Mouse (Mus musculus) lung, postnatal 10 days (tissue): Measurements from ENCODE around the gene Dscam.

Experiments used
- DNase-seq: peaks from one replicate; pipeline ENCODE4 v3.0.0; 2021

The Dscam gene

GRCm38 (mm10) chr16:96756994-96757393, 413.6 kb downstream of the Dscam start:
- no peak for DNase-seq

DNA sequence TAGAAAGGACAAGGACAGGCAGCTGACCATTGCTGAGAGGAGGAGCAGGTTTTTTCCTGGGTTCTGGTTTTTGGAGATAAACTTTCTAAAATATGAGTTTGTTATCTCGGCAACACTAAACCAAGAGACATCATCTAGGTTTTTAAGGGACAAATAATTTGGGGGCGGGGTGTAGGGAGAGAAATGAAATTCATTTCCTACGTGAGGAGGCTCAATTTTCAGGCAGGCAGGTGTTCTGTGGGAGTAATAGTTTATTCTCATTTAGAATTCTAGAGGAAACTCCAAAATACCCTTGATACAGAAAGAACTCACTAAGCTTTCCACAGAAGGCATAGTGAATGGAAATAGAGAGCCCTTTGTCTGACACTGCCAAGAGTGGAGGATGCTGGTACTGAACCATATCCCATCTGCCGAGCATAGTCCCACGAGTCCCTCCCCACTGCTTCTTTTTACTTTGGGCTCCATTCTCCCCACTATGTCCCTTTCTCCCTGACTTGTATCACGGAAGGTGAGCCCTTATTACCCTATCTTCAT, 415.5 kb downstream of the Dscam start:
- DNase-seq, result no peak

GRCm38 (mm10) chr16:96754381-96754780, 416.2 kb downstream of the Dscam start:
- DNase-seq, result no peak

DNA sequence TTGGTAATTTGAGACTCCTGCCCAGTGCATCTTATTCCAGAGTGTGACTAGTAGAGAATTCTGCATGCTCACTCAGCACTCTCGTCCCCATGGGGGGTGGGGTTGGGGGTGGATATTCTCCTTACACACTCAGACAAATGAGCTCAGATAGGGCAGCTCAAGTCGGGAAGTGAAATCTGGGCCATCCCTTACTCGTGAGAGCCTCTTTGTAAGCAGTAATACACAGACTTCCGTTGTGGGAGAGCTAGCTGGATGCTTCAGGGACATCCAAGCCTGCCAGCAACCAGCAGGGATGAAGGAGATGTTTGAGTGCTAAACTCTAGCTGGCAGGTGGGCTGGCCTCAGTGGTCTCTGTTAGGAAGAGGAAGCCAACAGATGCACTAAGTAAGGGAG, 416.8 kb downstream of the Dscam start:
- no peak for DNase-seq

GRCm38 (mm10) chr16:96753164-96753780, 417.3 kb downstream of the Dscam start:
- DNase-seq, result no peak

DNA sequence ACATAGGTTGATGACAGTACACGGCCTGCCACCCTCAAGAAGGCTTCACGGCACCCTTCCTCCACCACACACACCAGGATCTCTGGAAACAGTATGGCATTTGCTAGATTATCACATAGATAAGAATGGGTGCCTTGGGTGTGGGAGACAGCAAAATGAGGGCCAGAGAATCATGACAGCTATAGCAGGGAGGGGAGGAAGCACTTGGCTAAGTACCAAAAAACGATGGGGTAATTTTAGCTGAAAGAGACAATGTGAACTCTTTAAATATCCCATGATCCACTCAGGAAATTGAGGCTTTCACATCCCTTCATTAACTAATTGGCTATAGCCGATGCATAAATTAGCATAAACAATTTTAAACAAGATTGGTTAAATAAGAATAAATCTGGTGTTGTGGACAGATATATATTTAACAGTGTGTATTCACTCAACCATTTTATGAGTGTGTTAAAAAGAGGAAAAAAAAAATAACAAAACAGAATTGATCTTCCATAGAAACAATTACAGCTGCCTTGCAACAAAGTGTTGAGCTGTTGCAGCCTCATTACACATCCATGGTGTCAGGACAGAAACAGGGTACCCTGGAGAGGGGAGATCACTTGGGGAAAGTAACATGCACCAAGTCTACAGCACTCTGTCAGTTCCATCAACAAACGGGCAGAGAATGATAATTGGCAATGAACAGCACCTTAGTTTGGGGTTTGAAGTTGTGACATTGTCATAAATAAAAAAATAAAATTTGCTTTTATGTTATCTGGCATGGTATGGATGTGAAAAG, 427.9 kb downstream of the Dscam start:
- no peak for DNase-seq

DNA sequence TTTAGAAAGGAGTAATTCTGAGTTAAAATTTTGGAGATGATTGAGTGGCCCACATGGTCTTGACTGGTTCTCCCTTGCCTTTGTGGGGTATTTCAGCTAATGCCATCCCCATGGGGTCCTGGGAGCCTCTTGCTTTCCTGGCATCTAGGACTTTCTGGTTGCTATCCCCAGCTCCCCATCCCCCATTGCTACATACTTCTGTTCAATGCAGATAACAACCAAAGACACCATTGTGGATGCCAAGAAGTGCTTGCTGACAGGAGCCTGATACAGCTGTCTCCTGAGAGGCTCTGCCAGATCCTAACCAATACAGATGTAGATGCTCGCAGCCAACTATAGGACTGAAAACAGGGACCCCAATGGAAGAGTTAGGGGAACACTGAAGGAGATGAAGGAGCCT, 429.2 kb downstream of the Dscam start:
- no peak for DNase-seq

DNA sequence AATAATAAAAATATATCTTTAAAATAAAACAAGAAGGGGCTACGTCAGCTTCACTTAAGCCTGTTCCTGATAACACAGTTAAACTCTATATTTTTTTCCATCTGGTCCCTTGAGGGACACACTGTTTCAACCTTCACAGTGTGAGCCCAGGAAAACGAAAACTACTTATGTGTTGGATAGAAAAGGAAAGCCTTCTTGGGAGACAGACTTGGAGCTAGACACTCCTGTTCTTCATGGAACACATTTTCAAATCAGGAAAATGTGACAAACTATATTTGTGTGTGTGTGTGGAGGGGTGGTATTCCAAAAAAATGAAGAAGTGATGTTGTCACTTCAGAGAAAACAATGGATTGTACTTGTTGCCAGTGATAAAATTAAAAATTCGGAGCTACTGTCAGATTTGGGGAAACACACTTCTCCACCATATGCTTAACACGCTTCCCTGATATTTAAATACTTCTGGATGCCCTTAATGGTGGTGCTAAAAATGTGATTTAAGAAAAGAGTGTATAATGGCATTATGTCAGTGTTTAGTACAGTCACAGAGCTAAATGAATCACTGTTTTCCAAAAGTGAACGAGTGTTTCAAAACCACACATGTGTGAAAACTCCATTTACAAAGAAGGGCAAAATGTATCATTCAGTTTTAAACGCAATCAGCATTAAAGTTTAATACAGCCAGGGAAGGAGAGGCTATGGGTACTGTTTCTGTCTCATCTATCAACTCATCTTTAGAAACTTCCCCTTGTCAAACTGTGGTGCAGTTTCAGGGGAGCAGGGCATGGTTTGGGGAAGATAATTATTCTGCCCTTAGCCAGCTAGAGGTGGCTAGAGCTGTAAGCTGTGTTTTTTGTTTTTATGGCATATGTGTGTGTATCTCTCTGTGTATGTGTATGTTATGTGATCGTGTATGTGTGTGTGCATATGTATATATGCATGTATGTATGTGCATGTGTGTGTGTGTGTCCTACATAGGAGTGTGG, 430.2 kb downstream of the Dscam start:
- DNase-seq, result no peak

- DNase-seq, result no peak
These were observed 434.1 kb downstream of the Dscam start for GRCm38 (mm10) chr16:96736501-96736900.

- no peak for DNase-seq
These were observed 439.7 kb downstream of the Dscam start for GRCm38 (mm10) chr16:96730881-96731280.

GRCm38 (mm10) chr16:96727836-96728774, 442.4 kb downstream of the Dscam start:
- no peak for DNase-seq

GRCm38 (mm10) chr16:96725071-96725724, 445.4 kb downstream of the Dscam start:
- DNase-seq, result no peak

- no peak for DNase-seq
These were observed 446.0 kb downstream of the Dscam start for GRCm38 (mm10) chr16:96724591-96724990.

- no peak for DNase-seq
These were observed 446.4 kb downstream of the Dscam start for GRCm38 (mm10) chr16:96724123-96724522.

DNA sequence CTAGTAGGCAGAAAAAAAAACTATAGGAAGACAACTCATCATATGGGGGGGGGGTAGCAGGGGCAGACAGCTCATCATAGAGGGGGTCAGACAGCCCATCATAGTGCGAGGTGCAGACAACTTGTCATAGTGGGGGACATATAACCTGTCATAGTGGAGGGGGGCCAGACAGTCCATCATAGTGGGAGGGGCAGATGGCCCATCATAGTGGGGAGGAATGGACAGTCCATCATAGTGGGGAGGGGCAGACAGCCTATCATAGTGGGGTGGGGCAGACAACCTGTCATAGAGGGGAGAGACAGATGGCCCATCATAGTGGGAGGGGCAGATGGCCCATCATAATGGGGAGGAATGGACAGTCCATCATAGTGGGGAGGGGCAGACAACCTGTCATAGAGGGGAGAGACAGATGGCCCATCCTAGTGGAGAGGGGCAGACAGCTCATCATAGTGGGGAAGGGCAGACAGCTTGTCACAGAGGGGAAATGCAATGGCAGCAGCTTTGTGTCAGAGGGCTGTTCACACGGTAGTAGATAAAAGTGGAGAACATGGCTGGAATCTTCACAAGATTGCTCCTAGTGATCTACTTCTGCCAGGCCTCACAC, 447.4 kb downstream of the Dscam start:
- no peak for DNase-seq

DNA sequence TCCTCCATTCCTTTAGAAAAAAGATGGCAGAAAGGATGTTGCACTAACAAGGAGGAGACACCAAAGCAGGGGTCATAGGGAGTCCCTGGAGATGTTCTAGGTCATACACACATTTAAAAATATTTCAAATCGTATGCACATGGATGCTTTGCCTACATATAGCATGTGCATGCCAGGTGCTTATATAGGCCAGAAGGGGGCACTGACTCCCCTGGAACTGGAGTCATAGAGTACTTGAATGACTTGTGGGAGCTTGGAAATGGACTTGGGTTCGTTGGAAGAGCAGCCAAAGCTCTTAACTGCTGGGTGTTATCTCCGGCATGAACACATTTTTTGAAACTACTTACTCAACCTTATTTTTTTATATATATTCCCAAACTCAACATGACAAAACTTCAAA, 448.4 kb downstream of the Dscam start:
- no peak for DNase-seq

DNA sequence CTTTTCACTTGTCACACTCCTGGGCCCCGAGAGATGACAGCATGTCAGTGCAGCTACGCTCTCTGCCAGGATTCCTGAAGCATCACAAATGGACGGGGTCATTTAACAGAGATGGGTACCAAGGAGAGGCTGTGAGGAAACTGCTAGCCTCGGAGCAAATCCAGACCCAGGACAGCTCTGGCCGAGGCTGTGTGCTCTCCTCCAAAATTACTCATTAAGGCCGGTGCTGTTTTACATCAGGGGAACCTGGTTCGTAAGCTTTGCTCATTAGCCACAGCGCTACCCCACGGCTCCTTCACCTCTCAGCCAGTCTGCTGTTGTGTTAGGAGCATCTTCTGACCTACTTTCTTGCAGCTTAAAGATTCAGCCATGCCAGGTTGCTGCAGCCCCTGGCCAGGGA, 449.3 kb downstream of the Dscam start:
- no peak for DNase-seq

DNA sequence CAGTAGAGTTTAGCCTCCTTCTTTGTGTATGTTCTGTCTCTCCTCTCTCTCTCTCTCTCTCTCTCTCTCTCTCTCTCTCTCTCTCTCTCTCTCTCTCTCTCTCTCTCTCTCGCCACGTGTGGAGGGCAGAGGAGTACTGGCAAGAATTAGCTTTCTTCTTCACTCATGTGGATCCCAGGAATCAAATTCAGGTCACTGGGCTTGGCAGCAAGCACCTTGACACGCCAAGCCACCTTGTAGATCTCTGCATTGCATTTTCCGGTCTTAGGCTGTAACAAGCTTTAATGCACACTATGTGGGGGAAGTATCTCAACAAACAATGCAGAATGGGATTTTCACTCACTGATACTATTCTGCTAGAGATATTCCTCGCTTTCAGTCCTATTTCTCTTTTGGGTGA, 449.9 kb downstream of the Dscam start:
- no peak for DNase-seq

GRCm38 (mm10) chr16:96718221-96718620, 452.3 kb downstream of the Dscam start:
- peak; percentile 3 for DNase-seq

GRCm38 (mm10) chr16:96716633-96717032, 453.9 kb downstream of the Dscam start:
- DNase-seq, result no peak

DNA sequence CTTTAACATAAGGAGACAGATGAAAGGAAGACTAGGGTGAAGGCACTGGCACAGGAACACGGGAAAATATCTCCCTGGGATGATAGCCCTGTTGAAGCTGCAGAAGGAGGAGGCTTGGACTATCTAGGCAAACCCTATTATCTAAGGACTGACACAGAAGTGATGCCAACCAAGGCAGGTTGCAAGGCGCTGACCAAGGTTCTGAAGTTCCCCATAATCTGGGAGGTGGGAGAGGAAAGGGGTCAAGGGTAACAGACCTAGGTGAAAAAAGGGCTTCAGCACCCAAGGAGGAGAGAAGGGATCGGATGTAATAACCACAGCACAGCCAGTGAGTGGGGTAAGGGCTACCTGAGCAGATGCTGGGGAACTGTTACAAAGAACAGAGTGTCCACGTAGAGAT, 458.6 kb downstream of the Dscam start:
- DNase-seq, result no peak
